Mouse (Mus musculus) MEL (cell line): ENCODE measurements around the gene Thoc5. TPM values are rescaled to one million over a fixed set of nuclear protein-coding genes. Genes with fewer than 3 reads are reported as not detected.

Source experiments
- DNase-seq: peaks from one replicate; pipeline ENCODE4 v3.0.0; 2011; ENCODE audit warnings: low read depth, low spot score
- H3K27ac ChIP-seq: 2 replicates; pipeline ENCODE4 v1.5.1; 2012; ENCODE audit warnings: low read depth, mild to moderate bottlenecking, control low read depth, low read length, moderate library complexity; ENCODE audit not compliant: control insufficient read depth
- H3K27me3 ChIP-seq, 2 experiments: fragments of 150-350 bp in 1 of 2; sonication (generic) in 1 of 2; 2 replicates each; pipeline ENCODE4 v1.6.1; 2012; ENCODE audit warnings: low read length in 2 of 2, mild to moderate bottlenecking in 2 of 2, improper control_type of control experiment in 1 of 2, moderate library complexity in 1 of 2; ENCODE audit not compliant: insufficient read depth in 2 of 2, control insufficient read depth in 1 of 2
- H3K36me3 ChIP-seq, 2 experiments: 2 replicates each; pipeline ENCODE4 v1.6.1; 2012 to 2014; ENCODE audit warnings: low read length in 2 of 2, improper control_type of control experiment in 1 of 2, inconsistent platforms in 1 of 2, mild to moderate bottlenecking in 1 of 2; ENCODE audit not compliant: insufficient read depth in 2 of 2, control insufficient read depth in 1 of 2
- H3K4me1 ChIP-seq, 2 experiments: fragments of 150-350 bp in 1 of 2; sonication (generic) in 1 of 2; 2 replicates each; pipeline ENCODE4 v1.6.1; 2012; ENCODE audit warnings: low read length in 2 of 2, improper control_type of control experiment in 1 of 2, mild to moderate bottlenecking in 1 of 2; ENCODE audit not compliant: insufficient read depth in 2 of 2, control insufficient read depth in 1 of 2
- H3K4me3 ChIP-seq, 2 experiments: fragments of 150-350 bp in 1 of 2; sonication (generic) in 1 of 2; 2 replicates each; pipeline ENCODE4 v1.5.1; 2012; ENCODE audit warnings: low read depth in 2 of 2, low read length in 2 of 2, mild to moderate bottlenecking in 2 of 2, moderate library complexity in 2 of 2, control low read depth in 1 of 2, improper control_type of control experiment in 1 of 2; ENCODE audit not compliant: control insufficient read depth in 1 of 2, insufficient read depth in 1 of 2
- H3K79me2 ChIP-seq: 2 replicates; pipeline ENCODE4 v1.6.1; 2012; ENCODE audit warnings: mild to moderate bottlenecking, low read length, moderate library complexity; ENCODE audit not compliant: control insufficient read depth, poor library complexity, insufficient read depth
- H3K9ac ChIP-seq: 2 replicates; pipeline ENCODE4 v1.6.1; 2012; ENCODE audit warnings: low read depth, mild to moderate bottlenecking, control low read depth, low read length, moderate library complexity; ENCODE audit not compliant: control insufficient read depth, poor library complexity, severe bottlenecking
- H3K9me3 ChIP-seq: fragments of 150-350 bp; sonication (generic); replicated peaks from 2 replicates; pipeline ENCODE4 v1.6.1; 2012; ENCODE audit warnings: mild to moderate bottlenecking, low read length, improper control_type of control experiment, moderate library complexity; ENCODE audit not compliant: insufficient read depth
- ELF1 ChIP-seq: IDR thresholded peaks from 2 replicates; pipeline ENCODE4 v1.6.1; 2014; ENCODE audit warnings: low read depth, mild to moderate bottlenecking, inconsistent platforms, low read length, improper control_type of control experiment, moderate library complexity
- EP300 ChIP-seq, 2 experiments: IDR thresholded peaks; 2 replicates each; pipeline ENCODE4 v1.6.1; 2011; ENCODE audit warnings: improper control_type of control experiment in 2 of 2, low read length in 2 of 2, low read depth in 1 of 2, mild to moderate bottlenecking in 1 of 2
- ETS1 ChIP-seq: IDR thresholded peaks from 2 replicates; pipeline ENCODE4 v1.6.1; 2012; ENCODE audit warnings: low read depth, mild to moderate bottlenecking, inconsistent platforms, low read length, improper control_type of control experiment, moderate library complexity
- HCFC1 ChIP-seq: IDR thresholded peaks from 2 replicates; pipeline ENCODE4 v1.6.1; 2012; ENCODE audit warnings: low read depth, mild to moderate bottlenecking, inconsistent platforms, low read length, improper control_type of control experiment, moderate library complexity
- MAFK ChIP-seq: IDR thresholded peaks from 2 replicates; pipeline ENCODE4 v1.6.1; 2011; ENCODE audit warnings: low read depth, mild to moderate bottlenecking, low read length, improper control_type of control experiment, borderline replicate concordance
- MAZ ChIP-seq: IDR thresholded peaks from 2 replicates; pipeline ENCODE4 v1.6.1; 2012; ENCODE audit warnings: low read depth, mild to moderate bottlenecking, inconsistent platforms, low read length, improper control_type of control experiment
- MXI1 ChIP-seq: IDR thresholded peaks from 2 replicates; pipeline ENCODE4 v1.6.1; 2011; ENCODE audit warnings: mild to moderate bottlenecking, low read depth, low read length, improper control_type of control experiment
- MYB ChIP-seq: IDR thresholded peaks from 2 replicates; pipeline ENCODE4 v1.6.1; 2011; ENCODE audit warnings: mild to moderate bottlenecking, low read depth, low read length, improper control_type of control experiment
- MYC ChIP-seq: IDR thresholded peaks from 2 replicates; pipeline ENCODE4 v1.6.1; 2011; ENCODE audit warnings: low read depth, mild to moderate bottlenecking, low read length, improper control_type of control experiment, moderate library complexity
- NELFE ChIP-seq: IDR thresholded peaks from 2 replicates; pipeline ENCODE4 v1.6.1; 2011; ENCODE audit warnings: low read depth, low read length, improper control_type of control experiment
- POLR2A ChIP-seq, 2 experiments: IDR thresholded peaks; 2 replicates each; pipeline ENCODE4 v1.6.1; 2011 to 2012; ENCODE audit warnings: low read length in 2 of 2, mild to moderate bottlenecking in 2 of 2, control low read depth in 1 of 2, improper control_type of control experiment in 1 of 2, low read depth in 1 of 2, moderate library complexity in 1 of 2; ENCODE audit not compliant: control insufficient read depth in 1 of 2, insufficient read depth in 1 of 2, poor library complexity in 1 of 2
- POLR2AphosphoS5 ChIP-seq: IDR thresholded peaks from 2 replicates; pipeline ENCODE4 v1.6.1; 2012; ENCODE audit warnings: low read depth, borderline replicate concordance, mild to moderate bottlenecking, inconsistent platforms, low read length, moderate library complexity, mixed read lengths
- RCOR1 ChIP-seq: IDR thresholded peaks from 2 replicates; pipeline ENCODE4 v1.6.1; 2012; ENCODE audit warnings: low read depth, mild to moderate bottlenecking, inconsistent platforms, low read length, improper control_type of control experiment
- SIN3A ChIP-seq: IDR thresholded peaks from 2 replicates; pipeline ENCODE4 v1.6.1; 2012; ENCODE audit warnings: low read length, improper control_type of control experiment, inconsistent platforms
- TAL1 ChIP-seq: IDR thresholded peaks from 2 replicates; pipeline ENCODE4 v1.6.1; 2012; ENCODE audit warnings: mild to moderate bottlenecking, inconsistent platforms, low read length, moderate library complexity, mixed read lengths
- TBP ChIP-seq: IDR thresholded peaks from 2 replicates; pipeline ENCODE4 v1.8.0; 2011; ENCODE audit warnings: low read depth, low read length, improper control_type of control experiment
- USF1 ChIP-seq: IDR thresholded peaks from 2 replicates; pipeline ENCODE4 v1.6.1; 2014; ENCODE audit warnings: low read depth, mild to moderate bottlenecking, inconsistent platforms, low read length, improper control_type of control experiment, moderate library complexity
- ZC3H11A ChIP-seq: IDR thresholded peaks from 2 replicates; pipeline ENCODE4 v1.6.1; 2012; ENCODE audit warnings: low read depth, mild to moderate bottlenecking, inconsistent platforms, low read length, improper control_type of control experiment
- ZMIZ1 ChIP-seq: IDR thresholded peaks from 2 replicates; pipeline ENCODE4 v1.6.1; 2012; ENCODE audit warnings: low read depth, mild to moderate bottlenecking, inconsistent platforms, low read length, improper control_type of control experiment, moderate library complexity
- ZNF384 ChIP-seq: IDR thresholded peaks from 2 replicates; pipeline ENCODE4 v1.6.1; 2012; ENCODE audit warnings: low read depth, mild to moderate bottlenecking, inconsistent platforms, low read length, improper control_type of control experiment
- polyA plus RNA-seq, 2 experiments: library from polyadenylated mRNA; stranded (reverse) in 1 of 2; unstranded in 1 of 2; fragments of >175 nt in 1 of 2; fragments of >200 nt in 1 of 2; gene quantifications; 2 replicates each; pipeline versions ENCODE4 v1.2.1 to v1.2.4; 2012; ENCODE audit warnings: low replicate concordance in 2 of 2, low read depth in 1 of 2; ENCODE audit not compliant: insufficient read length in 2 of 2, insufficient read depth in 1 of 2, missing spikeins in 1 of 2
- total RNA-seq: library from RNA; depleted of rRNA; stranded (reverse); fragments of 300-350 nt; gene quantifications from 2 replicates; pipeline ENCODE4 v1.2.3, GENCODE M21; 2012

Thoc5 gene
- total and polyA plus RNA-seq, 3 experiments: 69.1 to 80.4 (median 72.0) TPM

- Histone ChIP-seq H3K4me1 (peaks cover 8 to 22% of the 10 kb centered on the region in 2 experiments), H3K4me3 (peak overlapping the region; percentile 21 to 46), H3K9me3 (no peaks in the 10 kb centered on the region), H3K9ac (peak overlapping the region; percentile 68), H3K27me3 (no peaks in the 10 kb centered on the region), H3K27ac (peak overlapping the region; percentile 96), H3K79me2 (no peaks in the 10 kb centered on the region), H3K36me3 (peaks cover 0 to 12% of the 10 kb centered on the region in 2 experiments; a peak in 2 of 4 replicates)
- TF ChIP-seq MAZ (no peak), MAFK (no peak), TAL1 (peak; percentile 19; the same call in 1 of the 2 replicates), ZC3H11A (no peak), EP300 (IDR thresholded peaks at IDR 0.05; ENCODE audit: low read depth in 1 of 2, low read length in 2 of 2) (peak in 1 of 2 experiments; percentile 38; a peak in 2 of 4 replicates), POLR2A (IDR thresholded peaks at IDR 0.05; ENCODE audit: control insufficient read depth in 1 of 2, insufficient read depth in 1 of 2, low read depth in 1 of 2, low read length in 2 of 2, poor library complexity in 1 of 2) (peak; percentile 27 to 63; a peak in 2 of 4 replicates), NELFE (peak; percentile 47), RCOR1 (0 out of 2 replicates have a peak, but pooled peaks have one; percentile 47), USF1 (no peak), TBP (peak; percentile 64), SIN3A (0 out of 2 replicates have a peak, but pooled peaks have one; percentile 19), MYC (0 out of 2 replicates have a peak, but pooled peaks have one; percentile 37), ZNF384 (peak; percentile 87), HCFC1 (0 out of 2 replicates have a peak, but pooled peaks have one; percentile 36), ZMIZ1 (0 out of 2 replicates have a peak, but pooled peaks have one; percentile 50), MXI1 (peak; percentile 65; the same call in 1 of the 2 replicates), ETS1 (0 out of 2 replicates have a peak, but pooled peaks have one; percentile 5), MYB (no peak), POLR2AphosphoS5 (no peak), ELF1 (peak; percentile 57; the same call in 1 of the 2 replicates)
- peak; percentile 83 for DNase-seq
These were observed 79.4 kb downstream of the Thoc5 start for GRCm38 (mm10) chr11:4974376-4975122.
